Mouse (Mus musculus): ENCODE results near the gene Pax9. TPM values are rescaled to one million over a fixed set of nuclear protein-coding genes. Genes with fewer than 3 reads are reported as not detected.

The Pax9 gene
- polyA plus RNA-seq, 1 experiment from 2014 or later = 0.11 TPM

DNA sequence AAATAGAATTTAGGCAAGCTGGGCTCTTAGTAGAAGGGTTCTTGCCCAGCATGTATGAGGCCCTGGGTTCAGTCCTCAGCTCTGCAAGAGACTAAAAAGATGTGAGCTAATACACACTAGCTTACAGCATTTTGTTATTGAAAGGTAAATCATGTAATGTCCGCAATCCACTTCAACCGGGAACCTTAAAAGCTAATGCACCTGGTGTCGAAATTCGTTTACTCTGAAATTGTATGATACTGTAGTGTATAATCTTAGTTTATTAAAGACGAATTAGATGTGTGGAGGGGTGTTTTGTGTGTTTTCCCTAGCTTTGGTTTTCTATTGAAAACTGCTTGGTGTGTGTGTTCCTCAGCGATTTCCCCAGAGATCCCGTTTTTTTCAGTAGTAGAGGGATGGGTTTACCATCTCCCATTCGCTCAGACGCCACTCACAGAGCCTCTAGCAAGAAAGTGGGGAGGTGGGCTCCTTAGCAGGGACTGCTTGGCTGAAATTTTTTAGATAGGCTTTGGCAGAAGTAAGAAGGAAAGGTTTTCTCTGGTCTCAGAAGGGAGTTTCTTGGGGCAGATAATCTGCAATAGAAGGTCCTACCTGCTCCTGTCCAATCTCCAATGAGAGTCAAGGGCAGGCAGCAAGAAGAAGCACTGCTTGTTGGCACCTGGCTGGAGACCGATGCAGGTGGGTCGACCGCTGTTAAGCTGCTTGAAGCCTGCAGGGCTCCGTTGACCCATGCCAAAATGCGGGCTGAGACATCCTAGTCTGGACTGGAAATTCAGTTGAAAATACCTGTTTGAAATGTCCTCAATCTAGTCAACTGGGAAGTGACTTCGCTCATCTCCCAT lies 3.7 kb upstream of the Pax9 start:
- ATAC-seq = no peak
- TF ChIP-seq CTCF (IDR thresholded peaks at IDR 0.05; ENCODE audit: low read depth) = no peak
- no peak for TF ChIP-seq EP300 (IDR thresholded peaks at IDR 0.05; ENCODE audit: low read depth)

DNA sequence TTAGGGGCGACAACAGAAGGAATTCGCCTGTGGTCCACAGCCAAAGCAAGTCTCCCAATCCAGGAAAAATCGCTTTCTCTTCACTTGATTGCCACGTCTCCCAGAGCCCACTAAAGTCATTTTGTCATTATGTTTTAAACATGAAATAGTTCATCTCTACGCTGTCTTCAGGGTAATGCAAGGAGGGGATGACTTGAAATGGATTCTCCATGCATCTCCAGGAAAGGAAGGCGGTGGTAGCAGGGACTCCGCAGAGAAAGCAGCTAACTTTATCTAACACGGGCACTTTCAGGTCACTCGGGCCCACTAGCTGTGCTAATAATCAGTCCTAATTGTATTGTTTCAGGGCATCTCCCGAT lies 3.1 kb upstream of the Pax9 start:
- Histone ChIP-seq H3K4me3 (ENCODE audit: low read depth, low read length) (no peak overlapping the region), H3K27me3 (ENCODE audit: insufficient read depth, low read length) (peaks cover 96% of the 10 kb centered on the region), H3K9ac (replicated peaks) (no peak overlapping the region), H3K9me3 (ENCODE audit: low read length) (no peaks in the 10 kb centered on the region), H3K4me1 (ENCODE audit: insufficient read depth) (peaks cover 9% of the 10 kb centered on the region; the same call in 1 of the 2 replicates), H3K36me3 (replicated peaks; ENCODE audit: insufficient read depth, low read length) (no peaks in the 10 kb centered on the region), H3K4me2 (ENCODE audit: low read depth, low read length) (no peak overlapping the region), H3K27ac (ENCODE audit: low read depth) (no peak overlapping the region)
- ATAC-seq (no peak), DNase-seq (no peak)
- TF ChIP-seq EP300 (IDR thresholded peaks at IDR 0.05; ENCODE audit: low read depth) = no peak
- TF ChIP-seq CTCF (IDR thresholded peaks at IDR 0.05; ENCODE audit: low read depth) = no peak
- WGBS (ENCODE audit: insufficient replicate concordance) = 4% methylated on average over 10 of the region's 10 CpGs

More for the DNA sequence above, 3.7 kb upstream of the Pax9 start:
- Histone ChIP-seq H3K36me3 (replicated peaks; ENCODE audit: insufficient read depth, low read length) (no peaks in the 10 kb centered on the region), H3K27ac (ENCODE audit: low read depth) (no peak overlapping the region), H3K9ac (replicated peaks) (no peak overlapping the region), H3K27me3 (ENCODE audit: insufficient read depth, low read length) (peaks cover 96% of the 10 kb centered on the region), H3K4me2 (ENCODE audit: low read depth, low read length) (no peak overlapping the region), H3K4me3 (ENCODE audit: low read depth, low read length) (no peak overlapping the region), H3K9me3 (ENCODE audit: low read length) (no peaks in the 10 kb centered on the region), H3K4me1 (ENCODE audit: insufficient read depth) (peaks cover 9% of the 10 kb centered on the region; the same call in 1 of the 2 replicates)
- no peak for DNase-seq
- WGBS (ENCODE audit: insufficient replicate concordance) = 6% methylated on average over 15 of the region's 15 CpGs

DNA sequence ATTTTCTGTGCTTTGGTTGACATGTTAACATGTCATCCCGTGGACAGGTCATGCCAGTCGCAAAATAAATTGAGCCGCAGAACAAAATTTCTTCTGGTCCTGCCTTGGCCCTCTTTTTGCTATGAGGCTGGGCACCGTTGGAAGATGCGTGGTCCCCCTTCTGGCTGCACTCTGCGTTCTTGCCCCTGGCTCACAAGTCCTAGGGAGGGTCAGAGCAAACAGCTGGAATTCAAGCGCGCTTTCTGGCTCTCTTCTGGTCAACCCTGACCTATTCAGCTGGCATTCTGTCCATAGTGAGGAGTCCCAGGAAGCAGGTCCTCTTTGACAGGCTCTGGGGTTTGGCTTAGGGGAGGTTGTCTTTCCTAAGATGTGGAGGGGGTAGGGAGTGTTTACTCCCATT lies 2.6 kb upstream of the Pax9 start:
- Histone ChIP-seq H3K9me3 (ENCODE audit: low read length) (no peaks in the 10 kb centered on the region), H3K27me3 (ENCODE audit: insufficient read depth, low read length) (peaks cover 97% of the 10 kb centered on the region), H3K4me2 (ENCODE audit: low read depth, low read length) (no peak overlapping the region), H3K9ac (replicated peaks) (no peak overlapping the region), H3K27ac (ENCODE audit: low read depth) (no peak overlapping the region), H3K4me1 (ENCODE audit: insufficient read depth) (peaks cover 9% of the 10 kb centered on the region; the same call in 1 of the 2 replicates), H3K4me3 (ENCODE audit: low read depth, low read length) (no peak overlapping the region), H3K36me3 (replicated peaks; ENCODE audit: insufficient read depth, low read length) (no peaks in the 10 kb centered on the region)
- ATAC-seq (no peak), DNase-seq (no peak)
- WGBS (ENCODE audit: insufficient replicate concordance) = 3% methylated on average over 8 of the region's 8 CpGs
- TF ChIP-seq EP300 (IDR thresholded peaks at IDR 0.05; ENCODE audit: low read depth) = no peak
- no peak for TF ChIP-seq CTCF (IDR thresholded peaks at IDR 0.05; ENCODE audit: low read depth)

DNA sequence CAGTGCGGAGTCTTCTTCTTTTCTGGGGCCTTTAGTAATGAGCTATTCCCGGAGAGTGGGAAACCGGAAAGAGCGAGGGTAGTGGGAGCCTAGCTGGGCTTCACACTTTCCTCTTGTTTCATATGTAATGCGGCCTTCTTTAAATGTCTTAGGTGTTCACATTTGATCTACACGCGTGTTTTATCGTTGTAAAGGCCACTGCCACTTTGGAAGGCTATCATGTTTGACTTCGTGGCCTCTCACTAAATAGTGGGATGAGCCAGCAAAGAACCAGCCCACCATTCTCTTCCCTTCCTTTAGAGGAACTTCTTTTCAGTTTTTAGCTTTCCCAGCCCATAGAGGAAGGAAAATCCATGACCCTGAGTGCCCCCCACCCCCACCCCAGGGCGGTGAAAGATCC lies 2.2 kb upstream of the Pax9 start:
- Histone ChIP-seq H3K27ac (ENCODE audit: low read depth) (no peak overlapping the region), H3K4me1 (ENCODE audit: insufficient read depth) (peaks cover 9% of the 10 kb centered on the region; the same call in 1 of the 2 replicates), H3K4me3 (ENCODE audit: low read depth, low read length) (no peak overlapping the region), H3K9ac (replicated peaks) (no peak overlapping the region), H3K36me3 (replicated peaks; ENCODE audit: insufficient read depth, low read length) (no peaks in the 10 kb centered on the region), H3K4me2 (ENCODE audit: low read depth, low read length) (no peak overlapping the region), H3K9me3 (ENCODE audit: low read length) (no peaks in the 10 kb centered on the region), H3K27me3 (ENCODE audit: insufficient read depth, low read length) (peaks cover 97% of the 10 kb centered on the region)
- TF ChIP-seq EP300 (IDR thresholded peaks at IDR 0.05; ENCODE audit: low read depth) (no peak), CTCF (IDR thresholded peaks at IDR 0.05; ENCODE audit: low read depth) (no peak)
- WGBS (ENCODE audit: insufficient replicate concordance) = 3% methylated on average over 10 of the region's 10 CpGs
- no peak for DNase-seq
- no peak for ATAC-seq

DNA sequence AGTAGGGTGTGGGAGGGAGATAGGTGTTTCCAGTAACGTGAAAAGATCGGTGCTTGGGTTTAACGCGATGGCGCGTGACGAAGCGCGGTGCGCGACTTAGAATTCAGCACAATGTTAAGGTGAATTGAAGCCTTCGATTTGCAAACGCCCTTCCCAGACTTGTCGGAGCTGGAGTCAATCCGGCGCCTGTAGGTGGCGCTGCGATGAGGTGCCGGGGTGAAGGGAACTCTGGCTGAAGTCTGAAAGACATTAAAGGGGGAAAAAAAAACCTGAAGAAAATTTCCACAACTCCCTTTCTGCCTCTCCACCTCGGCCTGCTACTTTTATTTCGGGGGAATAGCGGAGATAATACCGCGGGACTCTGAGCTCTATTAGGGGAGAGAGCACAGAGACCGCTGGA lies 1.8 kb upstream of the Pax9 start:
- peaks cover 100% of the 10 kb centered on the region for H3K27me3 ChIP-seq (ENCODE audit: insufficient read depth, low read length)
- H3K4me2 ChIP-seq (ENCODE audit: low read depth, low read length) = no peak overlapping the region
- H3K9ac ChIP-seq (replicated peaks) = no peak overlapping the region
- peak; percentile 62 for DNase-seq
- H3K27ac ChIP-seq (ENCODE audit: low read depth) = no peak overlapping the region
- no peaks in the 10 kb centered on the region for H3K9me3 ChIP-seq (ENCODE audit: low read length)
- no peaks in the 10 kb centered on the region for H3K36me3 ChIP-seq (replicated peaks; ENCODE audit: insufficient read depth, low read length)
- no peak overlapping the region for H3K4me3 ChIP-seq (ENCODE audit: low read depth, low read length)
- ATAC-seq = no peak
- peaks cover 9% of the 10 kb centered on the region; the same call in 1 of the 2 replicates for H3K4me1 ChIP-seq (ENCODE audit: insufficient read depth)
- TF ChIP-seq EP300 (IDR thresholded peaks at IDR 0.05; ENCODE audit: low read depth) (no peak), CTCF (IDR thresholded peaks at IDR 0.05; ENCODE audit: low read depth) (peak; percentile 54)
- 2% methylated on average over 25 of the region's 25 CpGs for WGBS (ENCODE audit: insufficient replicate concordance)

DNA sequence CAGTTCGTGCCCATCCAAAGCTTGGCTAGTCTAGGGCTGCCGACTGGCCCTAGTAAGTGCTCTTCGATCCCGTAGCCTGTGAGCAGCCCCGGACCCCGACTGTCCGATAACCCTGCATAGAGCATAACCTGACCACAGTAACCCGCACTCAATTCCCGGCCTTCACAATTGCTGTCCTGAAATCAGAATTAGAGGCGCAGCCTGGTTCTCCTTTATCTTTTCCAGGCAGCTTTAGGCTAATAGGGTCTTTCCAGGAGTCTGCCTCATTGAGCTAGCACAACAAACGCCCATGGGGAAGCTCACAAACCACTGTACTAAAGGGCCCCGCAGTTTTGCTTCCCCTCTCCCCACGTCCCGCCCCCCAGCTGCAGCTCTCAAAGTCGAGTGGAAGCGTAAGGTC lies 1.2 kb upstream of the Pax9 start:
- ATAC-seq = no peak
- WGBS (ENCODE audit: insufficient replicate concordance) = 4% methylated on average over 16 of the region's 16 CpGs
- no peak for DNase-seq
- peaks cover 12% of the 10 kb centered on the region; the same call in 1 of the 2 replicates for H3K4me1 ChIP-seq (ENCODE audit: insufficient read depth)
- no peak overlapping the region for H3K9ac ChIP-seq (replicated peaks)
- H3K4me3 ChIP-seq (ENCODE audit: low read depth, low read length) = no peak overlapping the region
- no peak overlapping the region for H3K4me2 ChIP-seq (ENCODE audit: low read depth, low read length)
- no peaks in the 10 kb centered on the region for H3K36me3 ChIP-seq (replicated peaks; ENCODE audit: insufficient read depth, low read length)
- H3K9me3 ChIP-seq (ENCODE audit: low read length) = no peaks in the 10 kb centered on the region
- H3K27me3 ChIP-seq (ENCODE audit: insufficient read depth, low read length) = peaks cover 100% of the 10 kb centered on the region
- TF ChIP-seq EP300 (IDR thresholded peaks at IDR 0.05; ENCODE audit: low read depth) (no peak), CTCF (IDR thresholded peaks at IDR 0.05; ENCODE audit: low read depth) (no peak)
- no peak overlapping the region for H3K27ac ChIP-seq (ENCODE audit: low read depth)

Data from liver, postnatal 0 days (tissue).